Mouse (Mus musculus): ENCODE data around the gene Atxn7l1. TPM values are rescaled to one million over a fixed set of nuclear protein-coding genes. Genes with fewer than 3 reads are reported as not detected.
A peak's percentile ranks its signal among the peaks of the same experiment; 100 is the strongest.

Atxn7l1 gene
- polyA plus RNA-seq, 1 experiment from 2014 or later, result 16.8 TPM

GRCm38 (mm10) chr12:33220509-33221051 lies 73.1 kb downstream of the Atxn7l1 start:
- H3K4me3 ChIP-seq (ENCODE audit: low read depth, low read length), result peak overlapping the region; percentile 44
- ATAC-seq (ENCODE audit: low read depth), result peak; percentile 91
- no peaks in the 10 kb centered on the region for H3K9me3 ChIP-seq (replicated peaks; ENCODE audit: control insufficient read depth, low read length)
- WGBS (ENCODE audit: insufficient replicate concordance), result 28% methylated on average over 11 of the region's 11 CpGs
- H3K36me3 ChIP-seq (ENCODE audit: control insufficient read depth, insufficient read depth), result no peaks in the 10 kb centered on the region
- peak overlapping the region; percentile 99 for H3K27ac ChIP-seq (ENCODE audit: low read length)
- no peaks in the 10 kb centered on the region for H3K27me3 ChIP-seq (ENCODE audit: control insufficient read depth, insufficient read depth, low read depth, low read length)
- peak overlapping the region; percentile 64 for H3K4me2 ChIP-seq (ENCODE audit: low read depth, low read length)
- H3K4me1 ChIP-seq (ENCODE audit: control insufficient read depth, low read depth, low read length), result peaks cover 55% of the 10 kb centered on the region
- peak overlapping the region; percentile 65 for H3K9ac ChIP-seq (ENCODE audit: low read depth, low read length)

GRCm38 (mm10) chr12:33222187-33222586 lies 74.7 kb downstream of the Atxn7l1 start:
- 61% methylated on average over 7 of the region's 7 CpGs for WGBS (ENCODE audit: insufficient replicate concordance)
- ATAC-seq (ENCODE audit: low read depth), result no peak
- Histone ChIP-seq H3K4me2 (ENCODE audit: low read depth, low read length) (no peak overlapping the region), H3K27ac (ENCODE audit: low read length) (peak overlapping the region; percentile 99), H3K27me3 (ENCODE audit: control insufficient read depth, insufficient read depth, low read depth, low read length) (no peaks in the 10 kb centered on the region), H3K4me1 (ENCODE audit: control insufficient read depth, low read depth, low read length) (peaks cover 55% of the 10 kb centered on the region), H3K4me3 (ENCODE audit: low read depth, low read length) (no peak overlapping the region), H3K36me3 (ENCODE audit: control insufficient read depth, insufficient read depth) (no peaks in the 10 kb centered on the region), H3K9ac (ENCODE audit: low read depth, low read length) (peak overlapping the region; percentile 29), H3K9me3 (replicated peaks; ENCODE audit: control insufficient read depth, low read length) (no peaks in the 10 kb centered on the region)

- no peaks in the 10 kb centered on the region for H3K36me3 ChIP-seq (ENCODE audit: control insufficient read depth, insufficient read depth)
- H3K4me1 ChIP-seq (ENCODE audit: control insufficient read depth, low read depth, low read length), result peaks cover 28% of the 10 kb centered on the region
- no peaks in the 10 kb centered on the region for H3K27me3 ChIP-seq (ENCODE audit: control insufficient read depth, insufficient read depth, low read depth, low read length)
- no peak overlapping the region for H3K4me2 ChIP-seq (ENCODE audit: low read depth, low read length)
- H3K27ac ChIP-seq (ENCODE audit: low read length), result no peak overlapping the region
- ATAC-seq (ENCODE audit: low read depth), result no peak
- no peak overlapping the region for H3K9ac ChIP-seq (ENCODE audit: low read depth, low read length)
- no peaks in the 10 kb centered on the region for H3K9me3 ChIP-seq (replicated peaks; ENCODE audit: control insufficient read depth, low read length)
- 84% methylated on average over 11 of the region's 11 CpGs for WGBS (ENCODE audit: insufficient replicate concordance)
- no peak overlapping the region for H3K4me3 ChIP-seq (ENCODE audit: low read depth, low read length)
Observed at GRCm38 (mm10) chr12:33225117-33225541, 77.6 kb downstream of the Atxn7l1 start.

GRCm38 (mm10) chr12:33225978-33226377 lies 78.5 kb downstream of the Atxn7l1 start:
- Histone ChIP-seq H3K36me3 (ENCODE audit: control insufficient read depth, insufficient read depth) (no peaks in the 10 kb centered on the region), H3K9ac (ENCODE audit: low read depth, low read length) (no peak overlapping the region), H3K27ac (ENCODE audit: low read length) (no peak overlapping the region), H3K9me3 (replicated peaks; ENCODE audit: control insufficient read depth, low read length) (no peaks in the 10 kb centered on the region), H3K4me2 (ENCODE audit: low read depth, low read length) (no peak overlapping the region), H3K27me3 (ENCODE audit: control insufficient read depth, insufficient read depth, low read depth, low read length) (no peaks in the 10 kb centered on the region), H3K4me1 (ENCODE audit: control insufficient read depth, low read depth, low read length) (peaks cover 26% of the 10 kb centered on the region), H3K4me3 (ENCODE audit: low read depth, low read length) (no peak overlapping the region)
- ATAC-seq (ENCODE audit: low read depth), result no peak
- 49% methylated on average over 1 of the region's 1 CpGs for WGBS (ENCODE audit: insufficient replicate concordance)

- Histone ChIP-seq H3K4me1 (ENCODE audit: control insufficient read depth, low read depth, low read length) (peaks cover 19% of the 10 kb centered on the region), H3K9me3 (replicated peaks; ENCODE audit: control insufficient read depth, low read length) (no peaks in the 10 kb centered on the region), H3K4me3 (ENCODE audit: low read depth, low read length) (no peak overlapping the region), H3K36me3 (ENCODE audit: control insufficient read depth, insufficient read depth) (no peaks in the 10 kb centered on the region), H3K27me3 (ENCODE audit: control insufficient read depth, insufficient read depth, low read depth, low read length) (no peaks in the 10 kb centered on the region), H3K27ac (ENCODE audit: low read length) (no peak overlapping the region), H3K4me2 (ENCODE audit: low read depth, low read length) (no peak overlapping the region), H3K9ac (ENCODE audit: low read depth, low read length) (no peak overlapping the region)
- 34% methylated on average over 8 of the region's 10 CpGs for WGBS (ENCODE audit: insufficient replicate concordance)
- no peak for ATAC-seq (ENCODE audit: low read depth)
Observed at GRCm38 (mm10) chr12:33226596-33226995, 79.1 kb downstream of the Atxn7l1 start.

GRCm38 (mm10) chr12:33235314-33235713 lies 87.8 kb downstream of the Atxn7l1 start:
- ATAC-seq (ENCODE audit: low read depth), result no peak
- 82% methylated on average over 4 of the region's 4 CpGs for WGBS (ENCODE audit: insufficient replicate concordance)
- no peaks in the 10 kb centered on the region for H3K9me3 ChIP-seq (replicated peaks; ENCODE audit: control insufficient read depth, low read length)
- no peak overlapping the region for H3K4me2 ChIP-seq (ENCODE audit: low read depth, low read length)
- no peaks in the 10 kb centered on the region for H3K36me3 ChIP-seq (ENCODE audit: control insufficient read depth, insufficient read depth)
- H3K9ac ChIP-seq (ENCODE audit: low read depth, low read length), result no peak overlapping the region
- H3K27ac ChIP-seq (ENCODE audit: low read length), result no peak overlapping the region
- H3K4me1 ChIP-seq (ENCODE audit: control insufficient read depth, low read depth, low read length), result no peaks in the 10 kb centered on the region
- no peak overlapping the region for H3K4me3 ChIP-seq (ENCODE audit: low read depth, low read length)
- no peaks in the 10 kb centered on the region for H3K27me3 ChIP-seq (ENCODE audit: control insufficient read depth, insufficient read depth, low read depth, low read length)

- no peak for ATAC-seq (ENCODE audit: low read depth)
- no peak overlapping the region for H3K27ac ChIP-seq (ENCODE audit: low read length)
Observed at GRCm38 (mm10) chr12:33235771-33236323, 88.4 kb downstream of the Atxn7l1 start.

GRCm38 (mm10) chr12:33236344-33237049 lies 89.0 kb downstream of the Atxn7l1 start:
- H3K4me2 ChIP-seq (ENCODE audit: low read depth, low read length), result no peak overlapping the region
- no peaks in the 10 kb centered on the region for H3K36me3 ChIP-seq (ENCODE audit: control insufficient read depth, insufficient read depth)
- no peaks in the 10 kb centered on the region for H3K9me3 ChIP-seq (replicated peaks; ENCODE audit: control insufficient read depth, low read length)
- no peaks in the 10 kb centered on the region for H3K4me1 ChIP-seq (ENCODE audit: control insufficient read depth, low read depth, low read length)
- no peak overlapping the region for H3K27ac ChIP-seq (ENCODE audit: low read length)
- ATAC-seq (ENCODE audit: low read depth), result no peak
- no peak overlapping the region for H3K9ac ChIP-seq (ENCODE audit: low read depth, low read length)
- H3K4me3 ChIP-seq (ENCODE audit: low read depth, low read length), result no peak overlapping the region
- no peaks in the 10 kb centered on the region for H3K27me3 ChIP-seq (ENCODE audit: control insufficient read depth, insufficient read depth, low read depth, low read length)
- 84% methylated on average over 11 of the region's 11 CpGs for WGBS (ENCODE audit: insufficient replicate concordance)

More at GRCm38 (mm10) chr12:33235771-33236323, 88.4 kb downstream of the Atxn7l1 start:
- H3K4me1 ChIP-seq (ENCODE audit: control insufficient read depth, low read depth, low read length), result no peaks in the 10 kb centered on the region
- no peaks in the 10 kb centered on the region for H3K27me3 ChIP-seq (ENCODE audit: control insufficient read depth, insufficient read depth, low read depth, low read length)
- WGBS (ENCODE audit: insufficient replicate concordance), result 72% methylated on average over 13 of the region's 13 CpGs
- H3K36me3 ChIP-seq (ENCODE audit: control insufficient read depth, insufficient read depth), result no peaks in the 10 kb centered on the region
- no peak overlapping the region for H3K4me3 ChIP-seq (ENCODE audit: low read depth, low read length)
- no peaks in the 10 kb centered on the region for H3K9me3 ChIP-seq (replicated peaks; ENCODE audit: control insufficient read depth, low read length)
- H3K4me2 ChIP-seq (ENCODE audit: low read depth, low read length), result no peak overlapping the region
- H3K9ac ChIP-seq (ENCODE audit: low read depth, low read length), result no peak overlapping the region

GRCm38 (mm10) chr12:33237108-33237507 lies 89.6 kb downstream of the Atxn7l1 start:
- no peaks in the 10 kb centered on the region for H3K36me3 ChIP-seq (ENCODE audit: control insufficient read depth, insufficient read depth)

More at GRCm38 (mm10) chr12:33237108-33237507, 89.6 kb downstream of the Atxn7l1 start:
- Histone ChIP-seq H3K27ac (ENCODE audit: low read length) (no peak overlapping the region), H3K4me1 (ENCODE audit: control insufficient read depth, low read depth, low read length) (no peaks in the 10 kb centered on the region), H3K4me3 (ENCODE audit: low read depth, low read length) (no peak overlapping the region), H3K9me3 (replicated peaks; ENCODE audit: control insufficient read depth, low read length) (no peaks in the 10 kb centered on the region), H3K27me3 (ENCODE audit: control insufficient read depth, insufficient read depth, low read depth, low read length) (no peaks in the 10 kb centered on the region), H3K4me2 (ENCODE audit: low read depth, low read length) (no peak overlapping the region), H3K9ac (ENCODE audit: low read depth, low read length) (no peak overlapping the region)
- WGBS (ENCODE audit: insufficient replicate concordance), result 67% methylated on average over 5 of the region's 5 CpGs
- ATAC-seq (ENCODE audit: low read depth), result no peak
